Mouse (Mus musculus): ENCODE measurements at regions not wholly inside any gene's neighbourhood (a gene's known extent, or its start where the extent isn't known, plus 50 kb on each side); places are given as distances from the start of the nearest gene placed in this dataset.

DNA sequence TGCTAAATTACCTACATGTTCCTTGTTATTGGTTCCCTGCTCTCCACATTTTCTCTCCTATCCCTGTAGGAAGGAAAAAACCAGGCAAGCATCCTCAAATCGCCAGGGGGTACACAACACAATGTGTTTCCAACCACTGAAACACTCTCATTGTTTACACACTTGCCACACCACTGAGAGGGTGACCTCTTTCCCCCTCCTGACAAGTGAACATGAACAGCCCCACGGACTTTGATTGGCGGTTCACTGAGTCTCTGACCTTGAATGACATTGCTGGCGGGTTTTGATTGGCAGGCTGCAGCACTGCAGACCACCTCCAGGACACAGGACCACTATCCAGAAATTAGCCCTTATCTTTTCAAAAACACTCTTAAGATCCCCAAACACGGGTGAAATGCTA lies 211.7 kb upstream of the Onecut1 start:
- in situ Hi-C loops (cut with MboI, MseI): no loop called here

DNA sequence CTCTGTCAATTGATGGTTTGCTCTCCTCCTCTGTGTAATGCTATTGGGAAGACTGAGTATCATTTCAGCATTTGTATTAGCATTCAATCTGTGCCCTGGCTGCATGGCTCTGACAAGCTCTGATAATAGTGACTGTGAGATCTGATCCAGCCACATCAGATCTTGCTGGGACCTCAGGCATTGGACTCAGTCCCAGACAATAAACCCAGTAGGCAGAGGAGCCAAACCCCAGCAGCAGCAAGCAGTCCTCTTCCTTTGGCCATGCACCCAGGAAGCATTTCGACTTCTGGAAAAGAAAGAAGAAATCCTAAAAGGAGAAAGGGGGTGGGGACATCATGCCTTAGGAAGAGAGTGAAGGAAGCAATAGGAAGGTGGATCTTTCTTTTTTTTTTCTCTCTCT lies 205.8 kb upstream of the Onecut1 start:
- in situ Hi-C loops (cut with MboI, MseI): no loop called here

DNA sequence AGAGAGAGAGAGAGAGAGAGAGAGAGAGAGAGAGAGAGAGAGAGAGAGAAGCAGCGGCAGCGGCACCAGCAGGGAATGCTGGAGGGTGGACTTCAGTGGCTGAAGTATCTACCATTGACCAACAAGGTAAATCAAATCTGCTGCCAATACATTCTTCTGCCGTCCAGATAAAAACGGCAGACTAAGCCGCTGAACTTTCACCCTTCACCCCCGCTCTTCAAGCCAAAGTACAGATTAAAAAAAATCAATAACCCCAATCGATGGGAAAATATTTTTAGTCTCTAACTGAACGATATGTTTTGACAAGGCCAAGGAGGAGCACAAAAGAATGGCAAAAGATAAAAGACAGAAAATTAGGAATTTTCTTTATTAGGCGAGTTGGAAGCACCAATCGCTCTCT lies 205.3 kb upstream of the Onecut1 start:
- in situ Hi-C loops (cut with MboI, MseI): no loop called here

DNA sequence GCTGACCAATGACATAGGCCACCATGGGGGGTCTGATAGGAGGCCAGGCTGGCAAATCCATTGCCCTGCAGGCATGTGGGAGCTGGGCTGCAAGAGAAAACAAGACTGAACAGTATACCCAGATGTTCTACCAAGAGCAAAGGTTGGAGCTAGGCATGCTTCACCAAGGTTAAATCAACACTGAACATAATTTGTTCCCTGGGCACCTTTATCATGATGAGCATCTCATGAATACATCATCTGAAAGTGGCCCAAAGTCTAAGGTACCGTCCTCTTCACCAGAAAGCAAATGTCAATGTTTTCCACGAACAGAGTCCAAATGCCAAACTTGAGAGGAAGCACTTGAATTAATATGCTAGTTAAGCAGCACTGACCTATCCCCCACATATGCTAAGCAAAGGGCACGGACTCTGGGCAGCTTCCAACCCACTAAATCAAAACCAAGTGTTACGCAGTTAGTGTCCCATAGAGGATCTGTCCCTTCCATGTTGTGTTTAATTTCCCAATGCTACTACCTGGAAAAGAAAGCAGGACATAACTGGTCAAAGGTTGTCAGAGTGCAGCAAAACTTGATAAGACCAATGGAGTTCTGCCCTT lies 190.3 kb upstream of the Onecut1 start:
- in situ Hi-C loops (cut with MboI, MseI): no loop called here

DNA sequence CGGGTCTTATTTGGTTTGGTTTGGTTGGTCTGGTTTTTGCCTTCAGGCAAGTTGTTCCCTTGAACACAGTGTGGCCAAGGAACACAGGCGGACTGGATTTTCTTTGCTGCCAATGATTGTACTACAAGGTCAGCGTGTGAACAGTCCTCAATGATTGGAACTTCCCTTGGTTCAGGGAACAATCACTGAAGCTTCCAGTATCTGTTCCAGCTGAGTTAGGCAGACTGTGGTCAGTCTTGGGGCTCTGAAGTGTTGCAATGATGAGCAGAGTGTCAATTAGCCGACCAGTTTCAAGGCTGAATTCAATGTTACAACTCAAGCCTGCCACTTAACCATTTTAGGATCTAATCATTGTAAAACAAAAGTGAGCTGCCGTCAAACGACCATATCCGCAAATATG lies 189.5 kb upstream of the Onecut1 start:
- in situ Hi-C loops (cut with MboI, MseI): no loop called here

DNA sequence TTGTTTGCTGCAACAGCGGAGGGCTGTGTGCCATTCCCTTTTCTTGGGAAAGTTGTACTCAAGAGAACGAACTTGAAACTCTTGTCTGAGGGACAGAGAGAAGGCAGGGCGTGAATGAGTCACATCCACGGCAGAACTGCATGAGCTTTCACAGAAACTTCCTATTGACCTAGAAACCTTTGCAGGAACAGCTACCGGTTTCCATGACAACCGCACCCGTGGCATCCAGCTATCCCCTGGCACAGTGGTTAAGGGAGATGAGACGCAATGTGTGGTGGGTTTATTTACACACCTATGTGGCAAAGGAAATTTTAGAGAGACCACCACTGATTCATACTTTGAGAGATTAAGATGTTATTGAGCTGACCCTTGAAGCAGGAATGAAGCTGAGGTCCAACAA lies 163.5 kb upstream of the Onecut1 start:
- in situ Hi-C loops (cut with MboI, MseI): no loop called here

DNA sequence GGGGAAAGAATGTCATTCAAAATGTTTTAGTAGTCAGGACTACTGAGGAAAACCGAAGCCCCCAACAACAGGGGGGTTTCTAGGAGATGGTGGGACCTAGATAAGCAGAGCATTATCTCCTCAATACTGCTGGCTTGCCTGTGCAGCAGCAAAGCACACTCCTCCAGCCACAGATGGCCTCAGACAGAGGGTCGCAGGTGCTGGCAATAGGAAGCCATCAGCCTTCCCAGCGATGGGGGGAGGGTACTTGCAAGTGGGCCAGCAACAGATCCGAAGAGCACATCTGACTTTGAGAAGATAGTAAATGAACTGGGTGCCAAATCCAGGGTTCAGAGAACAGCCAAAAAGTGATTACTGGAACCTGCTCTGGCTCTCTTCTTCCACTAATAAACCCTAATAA lies 156.0 kb upstream of the Onecut1 start:
- in situ Hi-C loops (cut with MboI, MseI): no loop called here

DNA sequence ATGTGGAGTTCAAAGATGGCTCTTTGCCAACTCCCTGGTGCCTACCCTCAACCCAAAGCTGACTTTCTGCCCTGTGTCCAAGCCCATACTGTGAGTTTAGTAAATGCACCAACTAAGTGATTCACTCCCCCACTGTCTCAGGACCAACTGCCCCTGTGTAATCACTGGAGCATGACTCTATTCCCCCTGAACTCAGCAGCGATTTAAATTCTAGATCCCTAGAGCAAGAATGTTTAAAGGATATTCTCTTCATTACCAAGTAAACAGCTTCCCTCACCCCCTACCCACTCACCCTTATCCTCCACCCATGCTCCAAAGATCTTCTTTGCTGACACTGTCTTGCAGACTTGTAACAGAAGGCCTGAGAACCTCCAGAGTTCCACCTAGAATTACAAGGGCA lies 154.1 kb upstream of the Onecut1 start:
- in situ Hi-C loops (cut with MboI, MseI): no loop called here

DNA sequence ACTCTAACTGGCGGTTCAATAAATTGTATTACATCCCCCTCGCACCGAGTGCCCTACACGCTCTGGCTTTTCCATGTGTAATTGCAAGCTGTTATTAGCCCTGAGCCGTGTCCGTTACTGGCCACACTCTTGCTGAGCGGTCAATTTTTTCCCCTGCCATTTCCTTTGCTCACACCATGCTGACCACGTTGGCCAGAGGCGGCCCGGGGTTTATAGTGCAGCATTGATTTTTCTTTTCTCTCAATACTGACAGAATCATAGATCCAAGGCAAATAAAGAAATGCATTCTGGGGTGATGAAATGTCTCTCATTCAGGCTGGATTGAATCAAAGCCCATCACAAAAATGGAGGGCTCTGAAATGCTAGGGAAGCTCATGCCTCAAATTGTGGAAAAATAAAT lies 150.0 kb upstream of the Onecut1 start:
- in situ Hi-C loops (cut with MboI, MseI): no loop called here

DNA sequence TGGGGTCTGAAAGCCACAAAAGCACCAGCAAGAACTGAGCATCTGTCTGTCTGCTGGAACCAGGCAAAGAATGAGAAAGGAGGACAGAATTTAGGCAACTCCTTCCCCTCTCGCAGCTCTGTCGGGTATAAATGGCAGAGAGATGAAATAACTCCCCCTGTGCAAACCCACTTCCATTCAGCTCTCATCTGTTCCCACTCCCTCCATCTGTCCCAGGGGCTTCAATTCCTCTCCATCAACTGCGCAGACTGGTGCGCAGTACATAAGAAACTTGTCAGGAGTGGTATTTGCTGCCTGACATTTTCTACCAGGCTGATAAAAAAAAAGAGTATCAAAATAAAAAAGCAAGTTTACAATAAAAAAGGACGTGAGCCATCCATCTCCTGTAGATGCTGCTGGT lies 129.3 kb upstream of the Onecut1 start:
- in situ Hi-C loops (cut with MboI, MseI): no loop called here

DNA sequence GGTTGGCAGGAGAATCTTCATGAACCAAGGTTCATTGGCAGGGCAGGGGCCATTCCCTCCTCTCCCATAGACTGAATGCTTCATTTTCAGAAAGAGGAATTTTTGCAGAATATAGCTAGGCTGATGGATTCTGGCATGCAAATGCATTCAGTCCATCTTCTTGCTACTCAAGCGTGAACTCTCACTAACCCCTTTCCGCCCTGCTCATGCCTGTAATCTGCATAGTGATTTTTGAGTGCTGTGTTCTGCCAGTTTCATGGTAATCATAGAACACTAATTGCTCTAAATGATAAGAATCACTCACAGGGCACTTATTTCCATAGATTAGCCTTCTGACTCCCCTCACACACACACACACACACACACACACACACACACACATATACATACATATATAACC lies 119.8 kb upstream of the Onecut1 start:
- in situ Hi-C loops (cut with MboI, MseI): no loop called here

DNA sequence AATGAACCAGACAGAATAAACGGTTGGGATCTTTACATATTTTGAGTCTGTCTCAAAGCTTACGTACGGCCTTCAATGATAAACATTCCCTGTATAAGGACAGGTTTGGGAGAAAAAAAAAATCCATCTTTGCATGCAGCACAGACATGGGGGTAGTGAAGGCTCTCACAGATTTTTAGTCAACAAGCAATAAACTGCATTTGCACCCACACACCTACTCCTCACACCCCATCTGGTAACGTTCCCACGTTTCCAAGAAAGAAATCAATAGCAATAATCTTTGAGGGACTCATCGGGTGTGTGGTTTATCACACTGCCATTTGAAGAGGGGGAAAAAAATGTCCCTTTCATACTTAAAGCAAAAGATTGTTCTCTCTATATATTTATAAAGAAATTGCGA lies 113.8 kb upstream of the Onecut1 start:
- in situ Hi-C loops (cut with MboI, MseI): no loop called here

DNA sequence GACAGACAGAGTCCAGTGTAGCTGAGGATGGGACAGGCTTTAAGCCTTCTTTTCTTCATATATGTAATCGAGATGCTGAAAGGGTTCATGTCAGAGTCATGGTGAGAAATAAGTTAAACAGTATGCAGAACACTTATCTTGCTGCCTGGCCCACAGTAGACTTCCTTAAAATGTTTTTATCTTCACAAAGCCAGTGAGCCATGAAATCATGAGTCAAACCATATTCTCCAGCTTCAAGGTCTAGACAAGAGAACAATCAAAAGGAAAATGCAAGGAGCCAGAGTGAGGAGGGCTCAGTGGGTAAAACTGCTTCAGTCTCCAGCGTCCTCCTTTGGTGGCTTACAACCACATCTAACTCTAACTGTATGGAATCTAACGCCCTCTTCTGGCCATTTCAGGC lies 103.7 kb upstream of the Onecut1 start:
- in situ Hi-C loops (cut with MboI, MseI): no loop called here

DNA sequence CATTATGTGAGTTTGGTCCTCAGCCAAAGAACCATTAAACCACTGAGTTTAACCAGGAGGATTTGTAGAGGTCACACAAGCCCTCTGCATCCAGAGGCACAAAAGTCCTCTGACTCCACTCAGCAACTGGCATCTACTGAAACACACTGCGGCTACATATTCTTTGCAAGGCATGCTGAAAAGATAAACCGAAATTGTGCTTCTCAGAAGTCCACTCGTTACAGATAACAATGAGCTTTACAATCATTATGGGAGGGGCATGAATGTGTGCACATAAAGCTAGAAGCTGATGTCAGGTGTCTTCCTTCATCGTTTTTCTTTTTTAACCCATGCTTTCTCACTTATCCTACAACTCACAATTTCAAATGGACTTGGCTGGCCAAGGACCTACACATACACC lies 102.8 kb upstream of the Onecut1 start:
- in situ Hi-C loops (cut with MboI, MseI): no loop called here

DNA sequence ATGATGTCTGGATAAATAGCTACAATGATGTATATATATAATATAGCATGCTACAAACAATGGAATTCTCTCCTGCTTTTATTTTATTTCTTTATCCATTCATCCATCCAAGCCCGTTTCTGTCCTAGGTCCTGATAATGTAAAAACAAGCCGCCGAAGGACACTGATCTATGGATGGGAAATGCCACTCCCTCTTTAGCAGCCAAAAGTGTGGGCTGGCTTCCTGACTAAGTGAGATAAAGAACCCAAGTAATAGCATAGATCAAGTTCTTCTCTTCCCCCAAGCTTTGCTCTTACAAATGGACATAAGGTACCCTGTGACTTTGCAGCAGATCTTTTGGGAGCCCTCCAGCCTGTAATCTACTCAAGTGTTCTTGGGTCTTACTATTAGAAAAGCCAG lies 81.3 kb upstream of the Onecut1 start:
- in situ Hi-C loops (cut with MboI, MseI): no loop called here

DNA sequence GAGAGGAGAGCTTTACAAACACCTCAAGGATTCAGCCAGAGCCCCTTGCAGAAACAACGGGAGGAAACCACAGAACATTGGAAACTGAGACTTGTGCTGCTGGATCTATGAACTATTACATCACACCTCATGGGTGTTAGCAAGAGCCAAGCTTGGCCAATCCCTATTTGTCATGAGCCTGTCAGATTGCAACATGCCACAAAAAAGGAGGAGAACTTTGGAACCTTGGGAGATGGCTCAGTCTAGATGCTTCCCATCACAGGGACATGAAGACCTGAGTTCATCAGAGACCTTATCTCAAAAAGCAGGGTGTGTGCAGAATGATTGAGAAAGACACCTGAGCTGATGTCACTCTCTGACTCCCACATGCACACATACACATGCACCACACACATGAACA lies 68.3 kb upstream of the Onecut1 start:
- in situ Hi-C loops (cut with MboI, MseI): loop anchor here (5.0 kb wide), 1 partner anchor 56 kb away; no protein-coding TSS in a partner anchor

DNA sequence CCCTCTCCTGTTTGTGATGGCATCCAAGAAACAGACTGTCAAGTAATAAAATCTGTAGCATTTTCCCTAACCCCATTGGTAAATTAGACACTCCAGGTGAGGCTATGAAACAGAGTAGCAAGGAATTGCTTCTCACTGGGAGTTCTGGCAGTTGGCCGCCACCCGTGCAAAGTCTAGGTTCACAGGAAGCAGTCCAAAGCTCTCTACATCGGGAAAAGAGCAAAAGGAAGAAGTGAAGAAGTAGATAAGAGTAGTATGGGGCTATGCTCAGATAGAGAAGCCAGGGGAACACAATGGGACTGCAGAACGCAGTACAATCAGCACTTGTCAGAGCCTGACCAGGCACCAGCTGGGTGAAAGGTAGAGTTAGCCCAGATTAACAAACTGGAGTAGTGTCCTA lies 65.7 kb upstream of the Onecut1 start:
- in situ Hi-C loops (cut with MboI, MseI): no loop called here

DNA sequence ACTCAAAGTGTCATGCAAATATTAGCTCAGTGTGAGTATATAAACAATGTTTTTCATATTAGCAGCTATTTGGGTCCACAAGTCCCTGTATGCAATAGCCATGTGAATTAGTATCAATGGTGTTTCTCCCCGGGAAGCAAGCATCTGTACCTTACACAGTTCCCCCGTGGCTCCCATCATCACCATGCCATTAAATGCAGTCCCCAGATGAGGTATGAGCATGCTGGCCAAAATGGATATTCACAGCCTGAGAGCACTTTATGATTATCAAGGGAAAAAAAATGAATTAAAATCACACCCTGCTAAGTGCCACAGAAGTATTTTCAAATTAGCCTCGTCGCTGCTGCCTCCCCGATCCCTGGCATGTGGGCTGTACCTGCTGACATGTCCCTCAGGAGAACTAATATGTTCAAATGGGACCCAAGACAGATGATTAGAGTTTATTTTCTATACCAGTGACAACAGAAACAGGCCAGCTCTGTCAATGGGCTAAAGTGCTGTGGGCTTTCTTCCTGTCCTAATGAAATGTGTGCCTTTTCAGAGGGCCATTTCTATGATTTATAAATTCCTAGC lies 64.4 kb upstream of the Onecut1 start:
- in situ Hi-C loops (cut with MboI, MseI): no loop called here

DNA sequence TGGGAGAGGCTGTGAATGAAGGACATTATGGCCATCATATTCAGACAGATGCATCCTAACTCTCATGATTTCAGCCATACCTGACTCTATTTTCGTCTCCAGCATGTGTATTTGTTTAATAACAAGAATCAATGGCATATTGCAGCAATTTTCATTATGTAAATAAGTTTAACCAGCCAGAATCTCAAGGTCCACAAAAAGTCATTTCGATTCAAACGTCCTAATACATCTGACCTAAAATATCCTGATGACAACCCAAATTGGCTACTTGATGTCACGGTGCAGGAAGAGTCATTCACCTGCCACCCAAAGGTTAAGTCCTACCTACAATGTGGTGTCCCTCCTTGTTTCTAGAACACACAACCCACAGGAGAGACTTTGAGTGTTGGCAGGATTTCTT lies 60.6 kb upstream of the Onecut1 start:
- in situ Hi-C loops (cut with MboI, MseI): no loop called here

DNA sequence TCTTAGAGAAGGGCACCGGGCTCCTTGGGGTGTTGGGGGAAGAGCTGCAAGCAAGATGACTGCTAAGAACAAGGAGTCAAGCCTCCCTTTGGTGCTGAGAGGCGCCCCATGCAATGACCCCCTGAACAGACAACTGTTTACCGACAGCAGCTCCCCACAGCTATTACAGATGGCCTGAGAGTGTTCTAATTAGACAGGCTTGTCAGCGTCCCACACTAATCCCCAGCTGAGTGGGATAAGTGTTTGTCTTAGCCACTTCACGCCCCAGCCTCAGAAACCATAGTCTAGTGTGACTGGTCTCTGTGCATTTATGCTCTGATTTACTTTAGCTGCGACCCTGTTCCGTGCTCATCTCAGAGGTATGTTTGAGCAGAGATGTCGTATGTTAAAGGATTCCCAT lies 50.3 kb upstream of the Onecut1 start:
- in situ Hi-C loops (cut with MboI, MseI): no loop called here

All from T-helper 1 cell (primary cell).